Mouse (Mus musculus): ENCODE measurements at regions not wholly inside any gene's neighbourhood (a gene's known extent, or its start where the extent isn't known, plus 50 kb on each side); places are given as distances from the start of the nearest gene placed in this dataset.

DNA sequence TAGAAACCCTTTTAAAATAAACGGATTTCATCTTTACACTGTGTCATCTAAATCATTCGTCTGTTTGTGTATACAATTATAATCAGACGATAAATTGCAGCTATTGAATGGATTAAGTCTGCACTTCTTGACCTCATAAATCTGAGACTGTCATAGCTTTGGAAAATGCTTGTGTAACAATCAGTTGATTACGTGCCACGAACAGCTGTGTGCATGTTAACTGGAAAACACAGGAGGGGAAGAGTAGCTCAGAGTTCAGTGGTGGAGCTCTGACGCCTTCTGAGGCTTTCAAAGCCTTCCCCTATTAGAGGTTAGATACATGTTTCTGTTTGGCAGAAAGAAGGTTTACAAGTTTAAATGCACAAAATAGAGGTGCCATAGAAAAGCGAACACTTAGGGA lies 109.7 kb upstream of the Gm765 start:
- DNase-seq (ENCODE audit: low spot score): no peak

- no peak for DNase-seq (ENCODE audit: low spot score)
Observed at GRCm38 (mm10) chr6:98435676-98436075, 93.1 kb upstream of the Gm765 start.

DNA sequence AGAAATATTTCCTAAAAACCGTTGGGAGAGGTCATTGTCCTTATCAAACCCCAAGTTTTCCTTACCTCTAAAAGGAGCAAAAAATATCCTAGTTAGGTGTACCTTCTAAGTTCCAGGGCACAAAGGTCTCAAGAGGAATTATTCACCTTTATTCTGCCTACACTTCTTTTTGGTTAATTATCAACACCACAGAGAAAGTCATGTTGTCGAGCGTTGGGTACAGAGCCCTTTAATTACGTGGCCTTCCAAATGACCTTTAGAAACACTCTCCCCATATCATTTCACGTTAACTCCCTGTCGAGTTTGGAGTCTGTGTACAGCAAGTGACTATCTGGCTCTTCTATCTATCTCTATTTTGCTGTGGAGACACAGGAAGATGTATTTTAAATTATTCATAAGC lies 90.7 kb upstream of the Gm765 start:
- DNase-seq (ENCODE audit: low spot score): no peak

GRCm38 (mm10) chr6:98429120-98429519 lies 86.6 kb upstream of the Gm765 start:
- DNase-seq (ENCODE audit: low spot score): no peak

- no peak for DNase-seq (ENCODE audit: low spot score)
Observed at GRCm38 (mm10) chr6:98402605-98403004, 60.1 kb upstream of the Gm765 start.

DNA sequence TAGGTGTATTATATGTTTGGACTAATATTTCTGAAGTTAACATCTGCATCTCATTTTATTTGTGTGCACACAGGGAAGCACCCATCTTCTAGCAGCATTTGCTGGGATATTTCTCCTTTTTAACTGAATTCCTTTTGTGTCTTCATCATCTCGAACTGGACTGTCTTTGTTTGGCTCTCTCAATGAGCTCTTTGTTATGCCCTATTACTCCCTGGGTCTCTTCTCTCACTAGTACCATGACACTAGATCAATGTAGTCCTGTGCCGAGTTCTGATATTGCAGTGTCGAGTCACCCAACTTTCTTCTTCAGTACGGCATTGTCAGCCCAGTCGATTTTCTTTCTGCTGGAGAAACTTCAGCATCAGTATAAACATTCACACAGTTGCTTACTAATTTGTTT lies 52.0 kb upstream of the Gm765 start:
- no peak for DNase-seq (ENCODE audit: low spot score)

Data from lung, postnatal 25 days (tissue).